Mouse (Mus musculus) effector memory CD4-positive, alpha-beta T cell, adult 7 months (primary cell): ENCODE data around the gene Kif9. TPM values are rescaled to one million over a fixed set of nuclear protein-coding genes. Genes with fewer than 3 reads are reported as not detected.

Source experiments
- polyA plus RNA-seq: library from polyadenylated mRNA; unstranded; fragments of 100-300 nt; shearing (Covaris generic); gene quantifications from one replicate; pipeline ENCODE4 v1.2.1, GENCODE M21; 2017

Gene Kif9
- polyA plus RNA-seq = 0.82 TPM

GRCm38 (mm10) chr9:110476124-110477091 is at the start of gene Kif9, which contains the start of gene Klhl18:
Gene Kif9 (plus strand): TSS chr9:110476958.
Gene Klhl18 (minus strand): TSS chr9:110476694.

GRCm38 (mm10) chr9:110532538-110533291 is 56.0 kb downstream of the Kif9 start, which contains the start of gene Setd2:
Gene Setd2 (plus strand): TSS chr9:110532597.

Other genes with a start within 250 kb of the Kif9 start
- gene Cspg5, start 233.2 kb upstream of the Kif9 start, polyA plus RNA-seq = 0.46 TPM
- 7.5 TPM for gene Elp6, start 171.8 kb upstream of the Kif9 start, polyA plus RNA-seq
- 48.6 TPM for gene Scap, start 143.7 kb upstream of the Kif9 start, polyA plus RNA-seq
- gene Ptpn23, start 68.7 kb upstream of the Kif9 start, polyA plus RNA-seq = 2.8 TPM
- not detected for gene Ngp, start 57.2 kb upstream of the Kif9 start, polyA plus RNA-seq
- 9.9 TPM for gene Klhl18, start 264 bp upstream of the Kif9 start, polyA plus RNA-seq
- gene Setd2, start 55.6 kb downstream of the Kif9 start, polyA plus RNA-seq = 30.7 TPM
- gene Nradd, start 147.5 kb downstream of the Kif9 start, polyA plus RNA-seq = 2.5 TPM
- gene Nbeal2, start 177.2 kb downstream of the Kif9 start, polyA plus RNA-seq = 86.4 TPM
- 200 TPM for gene Ccdc12, start 179.5 kb downstream of the Kif9 start, polyA plus RNA-seq